In genomic region chr11:97432015-97432414, GRCm38 (mm10) we compare ENCODE assay signal across 8 mouse cellular contexts. TPM values are rescaled to one million over a fixed set of nuclear protein-coding genes. Genes with fewer than 3 reads are reported as not detected.
DNase-seq lines count a peak whose midpoint lies in the region; ATAC-seq and TF ChIP-seq lines count a peak whose summit lies in the region.

No protein-coding gene starts in this region.

- H3K9ac ChIP-seq in limb, embryonic 11.5 days (ENCODE audit: low read length), result no peak overlapping the region

- no peaks in the 10 kb centered on the region for H3K36me3 ChIP-seq in testis, adult 2 months (ENCODE audit: control insufficient read depth, insufficient read depth, low read length)
- no peaks in the 10 kb centered on the region for H3K36me3 ChIP-seq in limb, embryonic 11.5 days (ENCODE audit: control insufficient read depth, insufficient read depth, low read length)

- H3K4me3 ChIP-seq in testis, adult 2 months (ENCODE audit: control insufficient read depth, low read depth, low read length), result no peak overlapping the region
- no peak overlapping the region for H3K4me3 ChIP-seq in limb, embryonic 11.5 days (ENCODE audit: low read depth, low read length)

- ATAC-seq in limb, embryonic 11.5 days (ENCODE audit: insufficient number of reproducible peaks, low FRiP score, low TSS enrichment, low read depth), result no peak

- peak; percentile 64 for DNase-seq in gastrocnemius, adult 18-20 months (ENCODE audit: low spot score)
- no peak for DNase-seq in gastrocnemius, postnatal 4 days (ENCODE audit: low spot score in 2 of 2)
- DNase-seq in testis, postnatal 14 days (ENCODE audit: low spot score), result no peak
- DNase-seq in cerebellum, postnatal 10 days, result peak; percentile 78 to 85
- peak; percentile 70 for DNase-seq in limb, embryonic 11.5 days (ENCODE audit: low spot score)
- peak; percentile 69 for DNase-seq in retina, postnatal 1 day
- no peak for DNase-seq in left cerebral cortex, adult 8-10 months (ENCODE audit: low spot score in 2 of 2)

- peak; percentile 95 for TF ChIP-seq CTCF in testis, adult 2 months (IDR thresholded peaks at IDR 0.05; ENCODE audit: control insufficient read depth, insufficient read depth, insufficient replicate concordance, low read depth, low read length)

- WGBS in limb, embryonic 11.5 days, result 10% methylated on average over 3 of the region's 3 CpGs

- H3K4me1 ChIP-seq in testis, adult 2 months (ENCODE audit: control insufficient read depth, insufficient read depth, low read length), result peaks cover 38% of the 10 kb centered on the region
- H3K4me1 ChIP-seq in limb, embryonic 11.5 days (ENCODE audit: control insufficient read depth, insufficient read depth, low read length), result peaks cover 25% of the 10 kb centered on the region

- no peak overlapping the region for H3K27ac ChIP-seq in testis, adult 2 months (ENCODE audit: control insufficient read depth, insufficient read depth, low read depth, low read length)
- no peak overlapping the region for H3K27ac ChIP-seq in limb, embryonic 11.5 days (replicated peaks; ENCODE audit: low read depth, low read length)

- H3K9me3 ChIP-seq in limb, embryonic 11.5 days (ENCODE audit: control insufficient read depth, low read length), result no peaks in the 10 kb centered on the region

- TF ChIP-seq POLR2A in testis, adult 2 months (IDR thresholded peaks at IDR 0.05; ENCODE audit: control insufficient read depth, low read depth, low read length), result no peak

- no peaks in the 10 kb centered on the region for H3K27me3 ChIP-seq in testis, adult 2 months (ENCODE audit: control insufficient read depth, insufficient read depth, low read length)
- no peaks in the 10 kb centered on the region for H3K27me3 ChIP-seq in limb, embryonic 11.5 days (ENCODE audit: control insufficient read depth, insufficient read depth, low read length)

- no peak overlapping the region for H3K4me2 ChIP-seq in limb, embryonic 11.5 days (ENCODE audit: low read depth, severe bottlenecking)

RNA-seq across cellular contexts. Expression of gene Arhgap23, which starts 16.7 kb away (rescaled TPM):
- total RNA-seq in gastrocnemius, adult 18-20 months (2021), result 1 to 10 TPM; 4.8 to 7.5 TPM
- total RNA-seq in gastrocnemius, postnatal 4 days (2021), result 10 to 100 TPM; 29.9 to 30.9 TPM
- 27.7 and 30.5 TPM in 2 replicates for polyA plus RNA-seq in testis, adult 2 months (2012; rRNA removed)
- polyA plus RNA-seq in limb, embryonic 11.5 days (2014; fragmentation: Nextera tagmentation; extraction: Ambion mirVana), result 3.8 and 4.2 TPM in 2 replicates
- 10 to 100 TPM; 72.5 to 74.5 (median 73.4) TPM for total RNA-seq in left cerebral cortex, adult 8-10 months (2022)

Comparison
In these comparisons a context has a peak if more than half of its experiments do, and no peak if none do; other contexts are left out.
1. DNase-seq: peak in gastrocnemius, adult 18-20 months (single experiment), cerebellum, postnatal 10 days (2 of 2), limb, embryonic 11.5 days (single experiment) and retina, postnatal 1 day (single experiment); none in gastrocnemius, postnatal 4 days (0 of 2), testis, postnatal 14 days (single experiment) and left cerebral cortex, adult 8-10 months (0 of 2).